Mouse (Mus musculus) MEL (cell line): ENCODE measurements around the gene Hdac2.

Source experiments
- CTCF ChIP-seq, 3 experiments: IDR thresholded peaks in 2 of 3; conservative IDR thresholded peaks in 1 of 3; 2 replicates each; pipeline ENCODE4 v1.5.1; 2011 to 2012; ENCODE audit warnings: low read length in 3 of 3, low read depth in 2 of 3, mild to moderate bottlenecking in 2 of 3, improper control_type of control experiment in 1 of 3, inconsistent platforms in 1 of 3, mixed read lengths in 1 of 3, moderate library complexity in 1 of 3; ENCODE audit not compliant: control insufficient read depth in 1 of 3, insufficient read depth in 1 of 3, poor library complexity in 1 of 3, severe bottlenecking in 1 of 3
- JUND ChIP-seq: IDR thresholded peaks from 2 replicates; pipeline ENCODE4 v1.6.1; 2011; ENCODE audit warnings: low read depth, mild to moderate bottlenecking, improper control_type of control experiment, low read length
- MXI1 ChIP-seq: IDR thresholded peaks from 2 replicates; pipeline ENCODE4 v1.6.1; 2011; ENCODE audit warnings: mild to moderate bottlenecking, low read depth, low read length, improper control_type of control experiment
- POLR2A ChIP-seq, 2 experiments: IDR thresholded peaks; 2 replicates each; pipeline ENCODE4 v1.6.1; 2011 to 2012; ENCODE audit warnings: low read length in 2 of 2, mild to moderate bottlenecking in 2 of 2, control low read depth in 1 of 2, improper control_type of control experiment in 1 of 2, low read depth in 1 of 2, moderate library complexity in 1 of 2; ENCODE audit not compliant: control insufficient read depth in 1 of 2, insufficient read depth in 1 of 2, poor library complexity in 1 of 2
- SIN3A ChIP-seq: IDR thresholded peaks from 2 replicates; pipeline ENCODE4 v1.6.1; 2012; ENCODE audit warnings: low read length, improper control_type of control experiment, inconsistent platforms
- TBP ChIP-seq: IDR thresholded peaks from 2 replicates; pipeline ENCODE4 v1.8.0; 2011; ENCODE audit warnings: low read depth, low read length, improper control_type of control experiment
- TCF12 ChIP-seq: IDR thresholded peaks from 2 replicates; pipeline ENCODE4 v1.6.1; 2014; ENCODE audit warnings: low read depth, mild to moderate bottlenecking, inconsistent platforms, low read length, improper control_type of control experiment, moderate library complexity
- ZC3H11A ChIP-seq: IDR thresholded peaks from 2 replicates; pipeline ENCODE4 v1.6.1; 2012; ENCODE audit warnings: low read depth, mild to moderate bottlenecking, inconsistent platforms, low read length, improper control_type of control experiment

GRCm38 (mm10) chr10:36964406-36964805 is 9.9 kb upstream of the Hdac2 start:
- TF ChIP-seq MXI1 (no peak), TBP (no peak), SIN3A (no peak), CTCF (IDR thresholded peaks at IDR 0.05 in 2 of 3, conservative IDR thresholded peaks at IDR 0.05 in 1 of 3; ENCODE audit: control insufficient read depth in 1 of 3, insufficient read depth in 1 of 3, low read depth in 2 of 3, low read length in 3 of 3, poor library complexity in 1 of 3, severe bottlenecking in 1 of 3) (no peak), ZC3H11A (no peak), TCF12 (no peak), POLR2A (IDR thresholded peaks at IDR 0.05; ENCODE audit: control insufficient read depth in 1 of 2, insufficient read depth in 1 of 2, low read depth in 1 of 2, low read length in 2 of 2, poor library complexity in 1 of 2) (no peak), JUND (no peak)
